Mouse (Mus musculus): ENCODE results near the gene Sik2. TPM values are rescaled to one million over a fixed set of nuclear protein-coding genes. Genes with fewer than 3 reads are reported as not detected.

Sik2 gene
- total and polyA plus RNA-seq, 3 experiments, result 1.9 to 8.2 (median 6.0) TPM

GRCm38 (mm10) chr9:50918131-50918530, 90.7 kb downstream of the Sik2 start:
- TF ChIP-seq NELFE (IDR thresholded peaks at IDR 0.05; ENCODE audit: low read depth, low read length) (no peak), RCOR1 (conservative IDR thresholded peaks at IDR 0.05; ENCODE audit: low read depth, low read length) (no peak), USF1 (IDR thresholded peaks at IDR 0.05; ENCODE audit: low read depth, low read length) (no peak), ZMIZ1 (IDR thresholded peaks at IDR 0.05; ENCODE audit: low read depth, low read length) (no peak), TBP (conservative IDR thresholded peaks at IDR 0.05; ENCODE audit: low read depth, low read length) (no peak), MAZ (IDR thresholded peaks at IDR 0.05; ENCODE audit: low read depth, low read length) (no peak), CHD1 (IDR thresholded peaks at IDR 0.05; ENCODE audit: low read depth, low read length) (no peak), POLR2A (IDR thresholded peaks at IDR 0.05; ENCODE audit: low read depth, low read length) (no peak), MYC (IDR thresholded peaks at IDR 0.05; ENCODE audit: low read depth, low read length) (no peak)
- Histone ChIP-seq H3K4me3 (replicated peaks in 1 of 3; ENCODE audit: low read depth in 2 of 3, low read length in 2 of 3, poor library complexity in 1 of 3) (no peak overlapping the region), H3K4me1 (ENCODE audit: control insufficient read depth in 1 of 2, insufficient read depth in 2 of 2) (no peaks in the 10 kb centered on the region), H3K9me3 (replicated peaks; ENCODE audit: low read length) (no peaks in the 10 kb centered on the region), H3K27me3 (replicated peaks) (no peaks in the 10 kb centered on the region), H3K79me2 (replicated peaks; ENCODE audit: control insufficient read depth, extremely low read depth, insufficient read depth, poor library complexity, severe bottlenecking) (no peaks in the 10 kb centered on the region), H3K4me2 (ENCODE audit: insufficient read depth, low read depth, poor library complexity, severe bottlenecking) (no peak overlapping the region), H3K36me3 (replicated peaks in 1 of 2; ENCODE audit: control insufficient read depth in 1 of 2, insufficient read depth in 1 of 2, low read length in 1 of 2) (peaks cover 3 to 28% of the 10 kb centered on the region in 2 experiments), H3K9ac (ENCODE audit: insufficient read depth, low read depth) (no peak overlapping the region), H3K27ac (ENCODE audit: insufficient read depth, low read depth) (no peak overlapping the region)
- dilution Hi-C loops (cut with MboI; ENCODE audit: extremely low pct_ligation_motif_present, extremely low pct_unique_long_range_greater_than_20kb, low sequenced_read_pairs) (no loop called here), in situ Hi-C loops (cut with MboI; ENCODE audit: low pct_ligation_motif_present, low pct_unique_long_range_greater_than_20kb, low sequenced_read_pairs) (no loop called here)
- DNase-seq (ENCODE audit: extremely low read depth), result no peak

- no peak overlapping the region for H3K4me2 ChIP-seq (ENCODE audit: insufficient read depth, low read depth, poor library complexity, severe bottlenecking)
- H3K79me2 ChIP-seq (replicated peaks; ENCODE audit: control insufficient read depth, extremely low read depth, insufficient read depth, poor library complexity, severe bottlenecking), result no peaks in the 10 kb centered on the region
- no peaks in the 10 kb centered on the region for H3K27me3 ChIP-seq (replicated peaks)
- no peak for DNase-seq (ENCODE audit: extremely low read depth)
- H3K4me3 ChIP-seq (replicated peaks in 1 of 3; ENCODE audit: low read depth in 2 of 3, low read length in 2 of 3, poor library complexity in 1 of 3), result no peak overlapping the region
- peaks cover 19 to 54% of the 10 kb centered on the region in 2 experiments for H3K36me3 ChIP-seq (replicated peaks in 1 of 2; ENCODE audit: control insufficient read depth in 1 of 2, insufficient read depth in 1 of 2, low read length in 1 of 2)
- H3K9ac ChIP-seq (ENCODE audit: insufficient read depth, low read depth), result no peak overlapping the region
- no peak overlapping the region for H3K27ac ChIP-seq (ENCODE audit: insufficient read depth, low read depth)
- TF ChIP-seq JUND (conservative IDR thresholded peaks at IDR 0.05; ENCODE audit: low read depth, low read length) (no peak), CHD2 (IDR thresholded peaks at IDR 0.05; ENCODE audit: low read length) (no peak), ZKSCAN1 (IDR thresholded peaks at IDR 0.05; ENCODE audit: borderline replicate concordance, low read depth, low read length) (no peak), TBP (conservative IDR thresholded peaks at IDR 0.05; ENCODE audit: low read depth, low read length) (no peak), USF1 (IDR thresholded peaks at IDR 0.05; ENCODE audit: low read depth, low read length) (no peak), GABPA (IDR thresholded peaks at IDR 0.05; ENCODE audit: insufficient replicate concordance, low read depth, low read length) (no peak), EP300 (IDR thresholded peaks at IDR 0.05; ENCODE audit: low read length) (no peak), ETS1 (conservative IDR thresholded peaks at IDR 0.05; ENCODE audit: low read depth, low read length) (no peak), USF2 (conservative IDR thresholded peaks at IDR 0.05; ENCODE audit: low read depth, low read length) (no peak), NRF1 (IDR thresholded peaks at IDR 0.05; ENCODE audit: low read depth, low read length) (no peak)
- no peaks in the 10 kb centered on the region for H3K9me3 ChIP-seq (replicated peaks; ENCODE audit: low read length)
- in situ Hi-C loops (cut with MboI; ENCODE audit: low pct_ligation_motif_present, low pct_unique_long_range_greater_than_20kb, low sequenced_read_pairs), result no loop called here
- no peaks in the 10 kb centered on the region for H3K4me1 ChIP-seq (ENCODE audit: control insufficient read depth in 1 of 2, insufficient read depth in 2 of 2)
- dilution Hi-C loops (cut with MboI; ENCODE audit: extremely low pct_ligation_motif_present, extremely low pct_unique_long_range_greater_than_20kb, low sequenced_read_pairs), result no loop called here
Observed at GRCm38 (mm10) chr9:50911861-50912515, 96.9 kb downstream of the Sik2 start.
